Mouse (Mus musculus) NIH3T3 (cell line): ENCODE results near the gene Olfr776.
"Not testable (repeated sequence)": the region's sequence is repeated elsewhere in the genome, so short reads cannot be mapped to it uniquely, and the experiment has no call there.

Experiments used
- DNase-seq: peaks from one replicate; pipeline ENCODE4 v3.0.0-alpha.2; 2012; ENCODE audit warnings: low read depth

Gene Olfr776

GRCm38 (mm10) chr10:129258827-129259226 lies at the start of gene Olfr776:
Olfr776 (plus strand) TSS chr10:129259127.
- DNase-seq: no peak

GRCm38 (mm10) chr10:129230737-129231136 lies 28.2 kb upstream of the Olfr776 start:
- DNase-seq: no peak

GRCm38 (mm10) chr10:129235904-129236303 lies 23.0 kb upstream of the Olfr776 start, which contains the start of gene Olfr774:
Olfr774 (plus strand) TSS chr10:129236204.
- DNase-seq: no peak

GRCm38 (mm10) chr10:129248112-129248511 lies 10.8 kb upstream of the Olfr776 start, which contains the start of gene Olfr775:
Olfr775 (plus strand) TSS chr10:129248412.
- DNase-seq: no peak

- DNase-seq: no peak
Measured at GRCm38 (mm10) chr10:129271081-129271535, 12.2 kb downstream of the Olfr776 start, which contains the start of gene Olfr777. Olfr777 (minus strand) TSS chr10:129271485.

GRCm38 (mm10) chr10:129312973-129313372 lies 54.0 kb downstream of the Olfr776 start:
- not testable (repeated sequence) for DNase-seq

GRCm38 (mm10) chr10:129313521-129313920 lies 54.6 kb downstream of the Olfr776 start:
- not testable (repeated sequence) for DNase-seq
